Mouse (Mus musculus): Measurements from ENCODE around the gene Chrnb1. TPM values are rescaled to one million over a fixed set of nuclear protein-coding genes. Genes with fewer than 3 reads are reported as not detected.

Gene Chrnb1
- 9.5 and 12.9 TPM in 2 replicates for polyA plus RNA-seq (2012; rRNA removed)

GRCm38 (mm10) chr11:69795168-69795982 is at the start of gene Chrnb1:
Gene Chrnb1 (minus strand): TSS chr11:69795943.

GRCm38 (mm10) chr11:69837952-69838713 is 42.4 kb upstream of the Chrnb1 start, which contains the start of gene Tmem256:
Gene Tmem256 (plus strand): TSS chr11:69838514.

GRCm38 (mm10) chr11:69837604-69837951 is 41.8 kb upstream of the Chrnb1 start, which contains the start of gene Nlgn2:
Gene Nlgn2 (minus strand): TSS chr11:69837784.

DNA sequence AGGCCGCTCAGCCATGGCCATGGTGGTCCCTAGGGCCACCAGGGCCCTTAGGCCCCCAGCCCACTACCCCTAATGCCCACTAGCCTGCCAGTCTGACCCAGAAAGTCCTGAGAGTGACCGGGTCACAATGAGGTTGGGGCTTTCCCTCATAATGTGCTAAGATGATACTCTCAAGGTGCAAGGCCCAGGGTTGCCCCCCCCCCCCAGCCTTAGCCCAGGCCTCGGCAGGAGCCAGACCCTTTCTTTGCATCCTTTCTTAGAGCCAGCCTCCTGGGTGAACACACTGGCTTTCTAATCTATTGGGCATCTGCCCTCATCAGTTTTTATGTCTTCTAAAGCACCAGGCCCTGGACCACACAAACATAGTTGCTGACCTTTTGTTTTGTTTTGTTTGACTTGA is 26.3 kb upstream of the Chrnb1 start, which contains the start of gene Spem1:
Spem1 (minus strand) TSS at position 101 of the 400 bp plus-strand sequence.

GRCm38 (mm10) chr11:69818365-69818764 is 22.6 kb upstream of the Chrnb1 start, which contains the start of gene Spem2:
Gene Spem2 (minus strand): TSS chr11:69818465.

DNA sequence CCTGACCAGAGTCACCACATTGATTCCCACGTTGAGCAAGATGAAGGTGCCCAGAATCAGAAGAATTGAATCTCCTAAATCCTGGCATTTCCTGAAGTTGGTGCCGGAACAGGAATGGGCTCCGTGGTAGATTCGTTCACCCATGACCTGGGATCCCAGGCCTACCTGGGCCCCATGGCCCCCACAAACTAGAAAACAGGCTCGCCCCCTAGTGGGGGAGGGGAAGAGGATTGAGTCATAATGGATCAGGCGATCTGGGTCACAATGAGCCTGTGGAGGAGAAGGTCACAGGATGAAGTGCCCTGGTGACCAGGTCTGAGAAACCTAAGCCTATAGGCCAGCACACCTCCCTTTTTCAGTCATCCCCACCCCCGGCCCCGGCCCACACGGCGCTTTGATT is 19.4 kb upstream of the Chrnb1 start, which contains the start of gene Gm39566:
Gm39566 (minus strand) TSS at position 144 of the 400 bp plus-strand sequence.

DNA sequence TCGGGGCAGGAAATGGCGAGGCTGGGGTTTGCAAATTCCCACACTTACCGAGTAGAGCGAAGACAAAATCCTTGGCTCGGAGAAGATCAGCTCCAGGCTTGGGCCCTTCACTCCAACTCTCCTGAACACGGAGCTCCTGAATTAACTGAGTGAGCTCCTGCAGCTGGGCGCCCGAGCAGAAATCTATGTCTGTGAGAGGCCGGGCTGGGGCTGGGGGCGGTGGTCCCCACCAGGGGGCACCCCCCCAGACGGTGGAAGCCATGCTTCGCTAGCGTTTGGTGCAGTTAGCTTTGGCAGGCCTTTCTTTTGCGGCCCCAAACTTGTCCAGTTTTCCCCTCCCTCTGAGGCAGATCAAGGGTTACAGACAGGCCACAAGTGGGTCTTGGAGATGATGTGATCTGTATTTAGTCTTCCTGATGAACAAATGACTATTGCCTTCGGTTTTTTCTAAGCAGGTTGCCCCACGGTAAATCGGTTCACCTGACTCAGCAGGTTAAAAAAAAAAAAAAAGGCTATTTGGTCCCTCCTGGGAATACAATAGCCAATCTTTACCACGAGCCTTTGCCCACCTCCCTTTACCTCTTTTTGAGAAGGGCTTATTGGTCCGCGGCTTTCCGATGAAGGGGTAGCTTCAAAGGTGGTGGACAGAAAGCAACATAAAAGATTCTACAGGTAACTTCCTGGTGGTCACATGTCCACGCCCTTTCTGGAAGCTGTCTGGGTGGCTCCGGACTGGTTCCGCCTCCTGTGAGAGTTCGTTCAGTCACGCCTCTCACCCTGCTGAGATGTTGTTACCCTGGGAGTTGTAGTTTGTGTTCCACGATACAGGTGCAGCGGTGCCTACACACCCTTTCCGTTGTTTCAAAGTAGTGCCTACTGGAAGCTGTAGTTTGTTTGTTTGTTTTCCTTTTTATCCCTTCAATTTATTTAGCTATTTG is 9.5 kb upstream of the Chrnb1 start, which contains the start of gene Tmem102:
Tmem102 (minus strand) TSS at position 653 of the 938 bp plus-strand sequence.

DNA sequence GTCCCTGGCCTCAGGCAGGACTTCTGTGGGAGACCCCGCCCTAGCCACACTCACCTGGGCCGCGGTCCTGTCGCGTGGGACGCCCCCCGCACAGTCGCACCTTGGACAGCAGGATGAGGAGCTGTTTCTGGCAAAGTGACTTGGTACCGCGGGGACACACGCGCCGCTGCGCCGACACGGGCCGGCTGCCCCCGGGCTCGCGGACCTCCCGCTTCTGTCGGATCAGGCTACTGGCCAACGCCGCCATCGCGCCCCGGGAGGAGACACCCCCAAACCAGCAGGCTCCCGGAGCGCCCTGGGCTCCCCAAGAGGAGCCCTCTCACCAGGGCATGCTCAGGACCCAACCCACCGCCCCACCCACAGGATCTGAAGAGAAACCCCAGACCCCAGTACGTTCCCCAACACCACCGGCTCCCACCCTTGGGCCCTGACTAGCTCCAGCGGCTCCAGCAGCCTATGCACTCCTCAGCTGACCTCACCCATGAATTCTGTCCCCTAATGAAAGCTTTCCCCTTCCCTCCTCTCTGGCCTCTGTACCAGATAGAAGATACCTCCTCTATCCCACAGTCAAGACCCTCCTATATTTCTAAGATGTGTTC is 5.7 kb upstream of the Chrnb1 start, which contains the start of gene Fgf11:
Fgf11 (minus strand) TSS at position 479 of the 599 bp plus-strand sequence.

GRCm38 (mm10) chr11:69765221-69766125 is 30.3 kb downstream of the Chrnb1 start, which contains the start of gene Zbtb4:
Gene Zbtb4 (plus strand): TSS chr11:69765912.

DNA sequence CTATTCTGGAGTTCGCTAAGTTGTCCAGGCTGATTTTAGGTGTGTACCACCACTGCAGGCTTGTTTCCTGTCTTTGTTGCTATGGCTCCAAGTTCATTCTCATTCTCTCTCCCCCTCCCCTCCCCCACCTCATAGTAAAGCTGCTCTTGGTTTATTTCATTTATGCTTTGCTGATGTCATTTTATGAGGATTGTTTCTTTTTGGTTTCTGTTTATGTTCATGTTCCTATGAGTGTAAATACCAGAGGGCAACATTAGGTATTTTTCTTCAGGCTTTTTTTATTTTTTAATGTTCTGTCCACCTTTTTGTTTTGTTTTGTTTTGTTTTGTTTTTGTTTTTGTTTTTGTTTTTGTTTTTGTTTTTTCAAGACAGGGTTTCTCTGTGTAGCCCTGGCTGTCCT is 33.9 kb downstream of the Chrnb1 start, which contains the start of gene Slc35g3:
Slc35g3 (minus strand) TSS at position 101 of the 400 bp plus-strand sequence.

GRCm38 (mm10) chr11:69758478-69758970 is 37.2 kb downstream of the Chrnb1 start, which contains the start of gene Polr2a:
Gene Polr2a (minus strand): TSS chr11:69758637.

Other genes starting within 250 kb of the Chrnb1 start
- 5.1 and 7.0 TPM in 2 replicates for gene Dnah2, start 246.8 kb downstream of the Chrnb1 start, polyA plus RNA-seq (2012; rRNA removed)
- gene Efnb3, start 235.7 kb downstream of the Chrnb1 start, polyA plus RNA-seq (2012; rRNA removed) = 13.1 and 13.5 TPM in 2 replicates
- 18.8 and 25.8 TPM in 2 replicates for gene Wrap53, start 215.7 kb downstream of the Chrnb1 start, polyA plus RNA-seq (2012; rRNA removed)
- gene Trp53, start 215.6 kb downstream of the Chrnb1 start, polyA plus RNA-seq (2012; rRNA removed) = 145 and 203 TPM in 2 replicates
- gene Atp1b2, start 190.0 kb downstream of the Chrnb1 start, polyA plus RNA-seq (2012; rRNA removed) = 119 and 137 TPM in 2 replicates
- 5.6 and 7.1 TPM in 2 replicates for gene Shbg, start 178.0 kb downstream of the Chrnb1 start, polyA plus RNA-seq (2012; rRNA removed)
- gene Sat2, start 173.9 kb downstream of the Chrnb1 start, polyA plus RNA-seq (2012; rRNA removed) = 4.8 and 5.1 TPM in 2 replicates
- 68.6 and 73.0 TPM in 2 replicates for gene Fxr2, start 163.0 kb downstream of the Chrnb1 start, polyA plus RNA-seq (2012; rRNA removed)
- 1.7 and 2.1 TPM in 2 replicates for gene Sox15, start 140.6 kb downstream of the Chrnb1 start, polyA plus RNA-seq (2012; rRNA removed)
- gene Mpdu1, start 133.3 kb downstream of the Chrnb1 start, polyA plus RNA-seq (2012; rRNA removed) = 95.9 and 115 TPM in 2 replicates
- 38.2 and 52.8 TPM in 2 replicates for gene Cd68, start 129.8 kb downstream of the Chrnb1 start, polyA plus RNA-seq (2012; rRNA removed)
- gene Eif4a1, start 123.5 kb downstream of the Chrnb1 start, polyA plus RNA-seq (2012; rRNA removed) = 252 and 395 TPM in 2 replicates
- 57.7 and 67.2 TPM in 2 replicates for gene Senp3, start 113.9 kb downstream of the Chrnb1 start, polyA plus RNA-seq (2012; rRNA removed)
- gene Tnfsf13, start 110.2 kb downstream of the Chrnb1 start, polyA plus RNA-seq (2012; rRNA removed) = 5.2 and 8.0 TPM in 2 replicates
- gene Tnfsf12, start 100.1 kb downstream of the Chrnb1 start, polyA plus RNA-seq (2012; rRNA removed) = 59.3 and 71.8 TPM in 2 replicates
- gene Tnfsfm13, start 99.8 kb downstream of the Chrnb1 start, polyA plus RNA-seq (2012; rRNA removed) = 12.8 and 20.4 TPM in 2 replicates
- gene Polr2a, start 37.3 kb downstream of the Chrnb1 start, polyA plus RNA-seq (2012; rRNA removed) = 17.8 and 29.7 TPM in 2 replicates
- 1.3 and 1.5 TPM in 2 replicates for gene Slc35g3, start 34.0 kb downstream of the Chrnb1 start, polyA plus RNA-seq (2012; rRNA removed)
- 48.6 and 69.0 TPM in 2 replicates for gene Zbtb4, start 30.0 kb downstream of the Chrnb1 start, polyA plus RNA-seq (2012; rRNA removed)
- gene Fgf11, start 5.9 kb upstream of the Chrnb1 start, polyA plus RNA-seq (2012; rRNA removed) = 7.8 and 8.5 TPM in 2 replicates
- 7.3 and 9.6 TPM in 2 replicates for gene Tmem102, start 9.7 kb upstream of the Chrnb1 start, polyA plus RNA-seq (2012; rRNA removed)
- gene Gm39566, start 19.4 kb upstream of the Chrnb1 start, polyA plus RNA-seq (2012; rRNA removed) = not detected in 2 replicates
- not detected in 2 replicates for gene Spem2, start 22.5 kb upstream of the Chrnb1 start, polyA plus RNA-seq (2012; rRNA removed)
- 0.26 and 0.50 TPM in 2 replicates for gene Spem1, start 26.2 kb upstream of the Chrnb1 start, polyA plus RNA-seq (2012; rRNA removed)
- gene Nlgn2, start 41.8 kb upstream of the Chrnb1 start, polyA plus RNA-seq (2012; rRNA removed) = 79.8 and 101 TPM in 2 replicates
- gene Tmem256, start 42.6 kb upstream of the Chrnb1 start, polyA plus RNA-seq (2012; rRNA removed) = 120 and 177 TPM in 2 replicates
- gene Plscr3, start 50.4 kb upstream of the Chrnb1 start, polyA plus RNA-seq (2012; rRNA removed) = 145 and 168 TPM in 2 replicates
- 5.2 and 6.0 TPM in 2 replicates for gene Tnk1, start 62.8 kb upstream of the Chrnb1 start, polyA plus RNA-seq (2012; rRNA removed)
- not detected in 2 replicates for gene Tmem95, start 82.1 kb upstream of the Chrnb1 start, polyA plus RNA-seq (2012; rRNA removed)
- gene Kctd11, start 85.5 kb upstream of the Chrnb1 start, polyA plus RNA-seq (2012; rRNA removed) = 9.6 and 10.4 TPM in 2 replicates
- gene Acap1, start 99.6 kb upstream of the Chrnb1 start, polyA plus RNA-seq (2012; rRNA removed) = 1.4 and 1.8 TPM in 2 replicates
- gene 2810408A11Rik, start 105.0 kb upstream of the Chrnb1 start, polyA plus RNA-seq (2012; rRNA removed) = 1.5 TPM in 2 replicates
- 67.0 and 76.7 TPM in 2 replicates for gene Neurl4, start 105.1 kb upstream of the Chrnb1 start, polyA plus RNA-seq (2012; rRNA removed)
- 83.1 and 141 TPM in 2 replicates for gene Gps2, start 117.9 kb upstream of the Chrnb1 start, polyA plus RNA-seq (2012; rRNA removed)
- 359 and 447 TPM in 2 replicates for gene Eif5a, start 126.0 kb upstream of the Chrnb1 start, polyA plus RNA-seq (2012; rRNA removed)
- 21.2 and 30.0 TPM in 2 replicates for gene Ybx2, start 139.9 kb upstream of the Chrnb1 start, polyA plus RNA-seq (2012; rRNA removed)
- 51.0 and 53.2 TPM in 2 replicates for gene Slc2a4, start 152.2 kb upstream of the Chrnb1 start, polyA plus RNA-seq (2012; rRNA removed)
- 32.6 and 38.7 TPM in 2 replicates for gene Cldn7, start 168.8 kb upstream of the Chrnb1 start, polyA plus RNA-seq (2012; rRNA removed)
- 99.3 and 120 TPM in 2 replicates for gene Ctdnep1, start 185.2 kb upstream of the Chrnb1 start, polyA plus RNA-seq (2012; rRNA removed)
- 60.0 and 74.1 TPM in 2 replicates for gene Elp5, start 186.6 kb upstream of the Chrnb1 start, polyA plus RNA-seq (2012; rRNA removed)
- 406 and 430 TPM in 2 replicates for gene Gabarap, start 195.2 kb upstream of the Chrnb1 start, polyA plus RNA-seq (2012; rRNA removed)
- 18.6 and 19.8 TPM in 2 replicates for gene Phf23, start 199.8 kb upstream of the Chrnb1 start, polyA plus RNA-seq (2012; rRNA removed)
- 30.5 and 32.6 TPM in 2 replicates for gene Dvl2, start 204.7 kb upstream of the Chrnb1 start, polyA plus RNA-seq (2012; rRNA removed)
- gene Acadvl, start 219.5 kb upstream of the Chrnb1 start, polyA plus RNA-seq (2012; rRNA removed) = 70.9 and 79.8 TPM in 2 replicates
- gene Dlg4, start 221.0 kb upstream of the Chrnb1 start, polyA plus RNA-seq (2012; rRNA removed) = 35.0 and 35.2 TPM in 2 replicates

Data from ovary, adult 2 months (tissue).